ENCODE assay signal across 11 mouse cellular contexts in the genomic region with DNA sequence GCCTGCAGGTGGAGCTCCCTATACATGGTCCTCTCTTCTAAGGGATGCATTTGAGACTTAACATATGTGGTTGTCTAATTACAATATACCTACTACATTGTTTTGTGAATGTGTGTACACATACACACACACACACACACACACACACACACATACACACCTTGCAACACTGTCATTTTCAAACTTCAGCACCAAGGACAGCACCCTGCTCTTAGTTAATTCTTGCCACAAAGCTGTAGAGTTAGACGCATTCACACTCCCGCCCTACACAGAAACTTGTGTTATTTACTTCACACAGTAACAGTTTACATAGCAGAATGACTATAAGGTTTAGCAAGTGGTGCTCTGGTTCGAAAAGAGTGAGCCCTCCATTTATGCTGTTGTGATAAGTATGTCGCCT.
DNase-seq lines count a peak whose midpoint lies in the region; TF ChIP-seq lines count a peak whose summit lies in the region.
"Had no signal": no experiment of that assay in that cellular context is flagged by ENCODE, and none has a peak within 500 bp of the region (broad histone marks: within the 10 kb centered on the region; RNA-seq: fewer than 3 reads in every experiment).

No protein-coding gene starts in this region.

- in situ Hi-C loops in CH12.LX (cut with MboI; ENCODE audit: low pct_ligation_motif_present, low pct_unique_long_range_greater_than_20kb, low sequenced_read_pairs), result no loop called here

- peak; percentile 33 for DNase-seq in kidney, adult 9 months
- DNase-seq in kidney, adult 11 months, result no peak
- DNase-seq in CH12.LX (ENCODE audit: extremely low read depth), result peak; percentile 40
- peak; percentile 57 for DNase-seq in ZHBTc4 (ENCODE audit: low read depth, low spot score)
- peak; percentile 67 to 68 for DNase-seq in kidney, postnatal 4 days
- DNase-seq in right cerebral cortex, postnatal 4 days, result no peak
- DNase-seq in spleen, postnatal 14 days (ENCODE audit: low spot score in 2 of 2), result no peak
- no peak for DNase-seq in layer of hippocampus, adult 18-20 months (ENCODE audit: low spot score in 2 of 2)
- DNase-seq: cerebellum, adult 9-10 months; midbrain, embryonic 14.5 days had no signal

- H3K27me3 ChIP-seq in CH12.LX (replicated peaks), result peaks cover 1% of the 10 kb centered on the region
- H3K27me3 ChIP-seq: forebrain, embryonic 13.5 days had no signal

- H3K79me2 ChIP-seq in CH12.LX (replicated peaks; ENCODE audit: control insufficient read depth, extremely low read depth, insufficient read depth, poor library complexity, severe bottlenecking), result no peaks in the 10 kb centered on the region

- no peaks in the 10 kb centered on the region for H3K9me3 ChIP-seq in CH12.LX (replicated peaks; ENCODE audit: low read length)
- H3K9me3 ChIP-seq: forebrain, embryonic 13.5 days had no signal

- dilution Hi-C loops in CH12.LX (cut with MboI; ENCODE audit: extremely low pct_ligation_motif_present, extremely low pct_unique_long_range_greater_than_20kb, low sequenced_read_pairs), result no loop called here

- H3K27ac ChIP-seq in CH12.LX (ENCODE audit: insufficient read depth, low read depth), result no peak overlapping the region
- H3K27ac ChIP-seq: forebrain, embryonic 13.5 days had no signal

- TF ChIP-seq RAD21 in CH12.LX (IDR thresholded peaks at IDR 0.05; ENCODE audit: low read depth, low read length), result no peak

- TF ChIP-seq CTCF in CH12.LX (conservative IDR thresholded peaks at IDR 0.05 in 1 of 2, IDR thresholded peaks at IDR 0.05 in 1 of 2; ENCODE audit: low read depth in 2 of 2, low read length in 2 of 2), result no peak

- no peaks in the 10 kb centered on the region for H3K36me3 ChIP-seq in CH12.LX (replicated peaks in 1 of 2; ENCODE audit: control insufficient read depth in 1 of 2, insufficient read depth in 1 of 2, low read length in 1 of 2)

- no peaks in the 10 kb centered on the region for H3K4me1 ChIP-seq in CH12.LX (ENCODE audit: control insufficient read depth in 1 of 2, insufficient read depth in 2 of 2)
- H3K4me1 ChIP-seq: forebrain, embryonic 13.5 days had no signal

- TF ChIP-seq POLR2A in CH12.LX (IDR thresholded peaks at IDR 0.05; ENCODE audit: low read depth, low read length), result no peak

- no peak overlapping the region for H3K9ac ChIP-seq in CH12.LX (ENCODE audit: insufficient read depth, low read depth)
- H3K9ac ChIP-seq: forebrain, embryonic 13.5 days had no signal

- H3K4me2 ChIP-seq in CH12.LX (ENCODE audit: insufficient read depth, low read depth, poor library complexity, severe bottlenecking), result no peak overlapping the region
- H3K4me2 ChIP-seq: forebrain, embryonic 13.5 days had no signal

- no peak for TF ChIP-seq EP300 in CH12.LX (IDR thresholded peaks at IDR 0.05; ENCODE audit: low read length)

- no peak overlapping the region for H3K4me3 ChIP-seq in CH12.LX (replicated peaks in 1 of 3; ENCODE audit: low read depth in 2 of 3, low read length in 2 of 3, poor library complexity in 1 of 3)
- H3K4me3 ChIP-seq: forebrain, embryonic 13.5 days had no signal

TF ChIP-seq in CH12.LX, 34 proteins besides CTCF, POLR2A, EP300 and RAD21:
- TF ChIP-seq UBTF (IDR thresholded peaks at IDR 0.05; ENCODE audit: low read depth, low read length), result no peak
- no peak for TF ChIP-seq CHD2 (IDR thresholded peaks at IDR 0.05; ENCODE audit: low read length)
- no peak for TF ChIP-seq MAZ (IDR thresholded peaks at IDR 0.05; ENCODE audit: low read depth, low read length)
- no peak for TF ChIP-seq ZMIZ1 (IDR thresholded peaks at IDR 0.05; ENCODE audit: low read depth, low read length)
- no peak for TF ChIP-seq CHD1 (IDR thresholded peaks at IDR 0.05; ENCODE audit: low read depth, low read length)
- TF ChIP-seq BHLHE40 (IDR thresholded peaks at IDR 0.05; ENCODE audit: low read depth, low read length), result no peak
- TF ChIP-seq ZKSCAN1 (IDR thresholded peaks at IDR 0.05; ENCODE audit: borderline replicate concordance, low read depth, low read length), result no peak
- TF ChIP-seq MAFK (IDR thresholded peaks at IDR 0.05; ENCODE audit: insufficient replicate concordance, low read length), result no peak
- TF ChIP-seq SIN3A (IDR thresholded peaks at IDR 0.05; ENCODE audit: low read length), result no peak
- TF ChIP-seq TBP (conservative IDR thresholded peaks at IDR 0.05; ENCODE audit: low read depth, low read length), result no peak
- TF ChIP-seq GABPA (IDR thresholded peaks at IDR 0.05; ENCODE audit: insufficient replicate concordance, low read depth, low read length), result no peak
- TF ChIP-seq USF1 (IDR thresholded peaks at IDR 0.05; ENCODE audit: low read depth, low read length), result no peak
- TF ChIP-seq MXI1 (IDR thresholded peaks at IDR 0.05; ENCODE audit: low read depth, low read length), result no peak
- TF ChIP-seq POLR2AphosphoS2 (IDR thresholded peaks at IDR 0.05; ENCODE audit: low read depth, low read length), result no peak
- no peak for TF ChIP-seq JUND (conservative IDR thresholded peaks at IDR 0.05; ENCODE audit: low read depth, low read length)
- no peak for TF ChIP-seq PAX5 (IDR thresholded peaks at IDR 0.05; ENCODE audit: low read length)
- no peak for TF ChIP-seq ELF1 (IDR thresholded peaks at IDR 0.05; ENCODE audit: low read depth, low read length)
- no peak for TF ChIP-seq IRF4 (IDR thresholded peaks at IDR 0.05; ENCODE audit: low read depth, low read length)
- no peak for TF ChIP-seq JUN (IDR thresholded peaks at IDR 0.05; ENCODE audit: insufficient read depth, low read depth, low read length)

Comparison
In these comparisons a context has a peak if more than half of its experiments do, and no peak if none do; other contexts are left out.
1. DNase-seq: peak in kidney, adult 9 months (single experiment), CH12.LX (single experiment), ZHBTc4 (single experiment) and kidney, postnatal 4 days (2 of 2); none in kidney, adult 11 months (single experiment), right cerebral cortex, postnatal 4 days (single experiment), spleen, postnatal 14 days (0 of 2) and layer of hippocampus, adult 18-20 months (0 of 2).